Mouse (Mus musculus) right cerebral cortex, adult 2 months (tissue): ENCODE results near the gene Myo1d.

ENCODE experiments used
- DNase-seq, 2 experiments: peaks; one replicate each; pipeline ENCODE4 v3.0.0; 2021 to 2022; ENCODE audit warnings: low spot score in 2 of 2

The Myo1d gene

DNA sequence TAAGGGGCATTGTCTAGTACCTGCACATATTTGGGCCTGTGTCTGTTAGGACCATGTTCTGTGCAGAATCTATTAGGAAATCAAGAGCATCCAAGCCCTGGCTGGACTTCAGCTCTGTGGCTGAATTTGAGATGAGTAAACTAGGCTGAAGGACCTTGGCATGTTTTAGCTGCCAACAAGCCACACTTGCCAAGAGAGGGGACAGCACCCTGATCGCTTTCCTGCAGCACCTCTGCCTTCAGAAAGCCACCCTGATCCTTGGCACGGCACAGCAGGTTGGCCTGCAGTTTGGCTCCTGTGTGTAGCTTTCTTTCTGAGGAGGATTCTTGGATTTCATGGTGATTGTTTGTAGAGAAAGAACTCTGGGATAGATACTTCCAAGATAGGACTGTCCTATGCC, 1.7 kb upstream of the Myo1d start:
- DNase-seq = no peak

DNA sequence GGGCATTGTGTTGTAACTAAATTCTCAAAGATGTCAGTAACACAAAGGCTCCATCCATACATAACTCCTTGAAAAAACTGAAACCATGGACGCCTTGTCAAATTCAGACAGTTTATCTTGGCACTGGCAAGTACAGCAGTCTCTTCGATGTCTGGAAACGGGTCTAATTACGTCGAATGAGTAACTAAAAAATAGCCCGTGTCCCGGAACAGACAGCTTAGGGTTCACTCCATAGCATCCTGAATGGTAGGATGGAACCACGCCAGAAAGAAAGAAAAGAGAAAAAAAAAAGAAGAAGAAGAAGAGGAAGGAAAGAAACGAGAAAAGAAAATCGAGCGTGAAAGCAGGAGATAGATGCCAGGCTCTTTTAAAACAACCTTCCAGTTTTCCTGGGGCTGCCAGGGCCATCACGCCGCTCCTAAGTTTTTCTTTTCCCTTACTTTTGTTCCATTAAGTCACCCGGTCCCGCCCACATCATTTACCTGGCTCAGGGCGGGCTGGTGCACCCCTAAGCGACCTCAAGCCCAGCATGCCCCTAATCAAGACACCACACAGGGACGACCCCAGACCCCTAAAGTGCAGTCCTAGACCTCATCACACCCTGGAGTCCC, 804 bp downstream of the Myo1d start:
- no peak for DNase-seq

GRCm38 (mm10) chr11:80778157-80778556, 1.7 kb downstream of the Myo1d start:
- DNase-seq = no peak

DNA sequence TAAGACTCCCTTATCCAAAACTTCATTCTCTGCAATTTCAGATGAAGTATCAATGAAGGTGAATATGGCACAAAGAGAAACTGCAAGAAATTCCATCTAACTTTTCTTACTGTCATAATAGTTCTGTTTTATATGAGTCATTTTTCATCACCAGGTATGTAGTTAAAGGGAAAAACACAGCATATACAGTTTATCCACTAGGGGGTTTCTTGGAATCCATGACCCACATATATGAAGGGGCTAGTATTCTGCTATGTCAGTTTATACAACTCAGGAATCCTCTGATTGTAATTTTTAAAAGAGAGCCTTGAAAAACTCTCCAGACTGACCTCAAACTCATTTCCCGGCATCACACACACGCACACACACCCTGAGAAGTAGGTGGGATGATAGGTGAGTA, 2.1 kb downstream of the Myo1d start:
- DNase-seq = no peak

DNA sequence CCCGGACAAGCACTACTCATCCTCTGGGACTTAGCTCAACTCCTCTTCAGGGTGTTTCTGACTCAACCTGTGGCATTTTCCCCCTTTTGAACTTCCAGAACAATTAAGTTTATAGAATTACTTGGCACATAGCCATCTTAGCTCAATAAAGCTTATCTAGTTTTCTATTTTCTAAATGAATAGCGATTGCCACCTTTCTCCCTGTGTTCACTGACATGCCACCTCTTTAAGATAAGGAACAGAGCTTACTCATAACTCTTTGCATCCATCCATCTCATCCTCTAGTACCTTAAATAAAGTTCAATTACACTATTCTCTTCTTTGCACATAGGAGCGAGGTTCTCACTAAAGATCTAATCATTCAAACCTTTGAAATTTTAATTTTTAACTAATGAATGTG, 4.3 kb downstream of the Myo1d start:
- DNase-seq = no peak

GRCm38 (mm10) chr11:80772595-80773210, 7.1 kb downstream of the Myo1d start:
- DNase-seq = no peak

DNA sequence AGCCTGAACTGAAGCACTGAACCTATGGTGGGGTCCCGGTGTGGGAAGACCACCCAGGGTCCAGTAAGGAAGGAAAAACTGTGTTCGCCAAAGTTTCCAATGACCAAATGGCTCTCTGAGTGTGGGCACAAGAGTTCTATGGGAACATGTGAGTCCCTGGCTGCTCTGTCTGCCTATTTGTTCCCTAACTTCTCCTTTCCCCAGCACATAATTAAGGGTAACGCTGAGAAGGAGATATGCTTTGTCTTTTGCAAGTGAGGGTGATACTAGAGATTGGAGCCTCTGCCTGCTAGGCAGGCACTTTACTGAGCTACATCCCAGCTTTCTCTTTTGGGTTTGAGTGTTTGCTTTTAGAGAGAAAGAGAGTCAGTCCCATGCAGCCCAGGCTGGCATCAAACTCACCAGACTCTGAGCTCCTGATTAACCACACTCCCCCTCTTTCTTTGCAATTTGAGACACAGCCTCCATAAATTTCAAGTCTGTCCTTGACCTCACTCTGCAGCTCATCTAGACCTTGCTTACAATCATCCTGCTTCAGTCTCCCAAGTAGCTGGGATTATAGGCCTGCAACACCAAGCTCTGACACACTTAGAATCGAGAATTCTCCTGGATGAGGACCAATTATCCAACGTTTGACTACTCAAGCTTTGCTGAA, 8.1 kb downstream of the Myo1d start:
- DNase-seq = no peak

- DNase-seq = no peak
Measured at GRCm38 (mm10) chr11:80771186-80771585, 8.6 kb downstream of the Myo1d start.

DNA sequence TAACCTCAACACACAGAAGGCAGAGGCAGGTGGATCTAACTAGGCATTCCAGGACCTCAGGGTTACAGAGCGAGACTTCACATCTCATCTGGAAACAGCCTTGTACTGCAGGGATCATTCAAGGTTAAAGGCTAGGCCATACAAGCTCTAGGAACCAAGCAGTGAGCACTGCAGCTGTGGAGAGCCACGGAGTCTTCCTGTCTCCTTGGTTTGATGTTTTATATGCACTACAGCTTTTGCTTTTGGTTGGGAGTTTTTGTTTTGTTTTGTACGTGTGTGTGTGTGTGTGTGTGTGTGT, 12.6 kb downstream of the Myo1d start:
- no peak for DNase-seq

DNA sequence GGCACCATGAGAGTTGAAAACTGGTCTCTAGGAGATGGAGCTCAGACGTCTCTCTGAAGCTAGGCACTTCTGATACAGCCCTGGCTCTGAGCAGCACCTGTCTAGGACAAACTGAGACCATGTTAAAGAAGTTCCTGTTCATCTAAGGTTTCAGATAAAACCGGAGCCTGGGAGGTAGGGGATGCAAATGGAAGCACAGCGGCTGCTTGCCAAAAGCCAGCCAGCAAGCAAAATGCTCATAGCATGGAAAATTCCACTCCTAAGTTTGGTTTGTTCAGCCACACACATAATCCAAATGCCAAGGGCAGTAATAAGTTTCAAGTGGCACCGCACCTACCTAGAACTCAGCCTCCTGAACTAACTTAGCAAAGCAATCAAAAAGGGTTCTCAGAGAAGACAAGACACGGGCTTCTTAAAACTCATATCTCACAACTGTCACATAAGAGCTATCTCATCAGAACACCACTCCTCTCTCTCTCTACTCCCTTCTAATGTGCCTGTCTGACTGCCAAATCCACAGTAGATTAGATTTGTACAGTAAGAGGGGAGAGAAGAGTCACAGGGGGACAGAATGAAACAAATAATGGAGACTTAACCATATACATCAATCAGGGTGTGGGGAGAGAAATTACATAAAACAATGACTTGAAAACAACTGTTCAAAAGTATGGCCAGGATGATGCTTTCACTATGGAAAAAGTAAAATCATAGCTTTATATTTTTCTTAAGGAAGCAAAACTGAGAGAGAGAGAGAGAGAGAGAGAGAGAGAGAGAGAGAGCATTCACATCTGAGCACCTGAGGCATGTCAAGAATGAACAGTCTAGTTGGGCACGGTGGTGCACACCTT, 13.1 kb downstream of the Myo1d start:
- no peak for DNase-seq

GRCm38 (mm10) chr11:80766068-80766467, 13.8 kb downstream of the Myo1d start:
- no peak for DNase-seq

DNA sequence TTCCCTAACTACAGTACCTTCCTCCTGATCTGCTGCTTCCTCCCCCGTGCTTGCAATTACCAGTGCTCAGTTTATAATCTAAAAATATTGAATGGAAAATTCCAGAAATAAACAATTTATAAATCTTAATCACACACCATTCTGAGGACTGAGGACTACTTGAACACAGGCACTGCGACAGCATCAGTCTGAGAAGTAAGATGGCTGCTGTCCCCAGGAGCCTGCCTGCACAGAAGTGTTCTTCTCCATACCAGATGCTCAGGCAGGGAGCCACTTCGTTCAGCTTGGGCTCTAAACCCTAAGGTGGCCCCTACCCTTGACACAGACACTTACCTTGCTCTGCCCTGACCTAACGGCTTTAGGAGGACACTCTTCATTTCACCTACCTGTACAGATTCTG, 17.8 kb downstream of the Myo1d start:
- no peak for DNase-seq

DNA sequence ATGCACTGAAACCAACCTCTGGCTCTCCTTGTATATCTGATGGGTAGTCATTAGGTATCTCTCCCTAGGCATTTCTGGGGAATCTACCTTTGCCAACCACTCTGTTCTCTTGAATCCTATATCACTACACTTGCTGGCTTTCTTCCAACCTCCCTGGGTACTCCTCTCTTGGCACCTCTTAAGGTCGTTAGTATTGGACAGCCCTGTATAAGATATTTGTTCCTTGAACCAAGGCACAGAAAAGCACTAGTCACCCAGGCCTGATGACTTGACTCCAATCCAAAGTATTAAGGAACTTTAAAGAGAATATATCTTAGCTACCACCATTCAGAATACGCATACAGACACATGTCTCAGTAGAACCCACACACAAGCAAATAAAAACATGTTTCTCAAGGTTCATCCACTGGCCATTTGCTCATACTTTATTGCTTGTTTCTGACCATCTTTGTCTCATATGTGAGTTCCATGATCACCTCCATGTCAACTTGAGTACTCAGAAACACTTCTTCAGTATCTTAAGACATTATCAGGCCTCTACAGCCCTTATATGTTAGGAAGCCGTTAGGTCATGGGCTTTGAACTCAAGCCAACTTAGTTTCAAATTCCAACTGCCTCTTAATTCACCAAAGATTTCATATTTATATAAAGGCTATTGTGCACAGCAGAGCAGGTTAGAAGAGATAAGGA, 18.4 kb downstream of the Myo1d start:
- DNase-seq = no peak

DNA sequence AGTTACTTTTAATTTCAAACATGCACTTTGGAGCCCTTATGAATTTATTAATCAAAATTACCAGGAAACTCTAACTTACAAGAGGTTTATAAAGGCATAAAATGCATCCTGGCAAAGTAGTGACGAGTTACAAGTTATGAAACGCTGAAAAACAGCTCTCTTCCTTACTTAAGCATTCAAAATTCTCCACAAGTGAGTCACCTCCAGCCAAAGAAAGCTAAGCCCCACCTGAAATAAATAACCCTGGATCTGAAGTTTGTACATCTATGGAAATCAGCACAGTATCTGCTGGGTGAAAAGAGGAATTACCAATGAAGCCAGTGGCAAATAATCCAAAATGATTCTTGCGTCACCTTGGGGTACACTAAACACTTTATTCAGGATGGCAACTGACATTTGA, 20.8 kb downstream of the Myo1d start:
- DNase-seq = no peak

GRCm38 (mm10) chr11:80754201-80754600, 25.6 kb downstream of the Myo1d start:
- DNase-seq = no peak

- DNase-seq = no peak
Measured at GRCm38 (mm10) chr11:80751168-80751567, 28.7 kb downstream of the Myo1d start.

DNA sequence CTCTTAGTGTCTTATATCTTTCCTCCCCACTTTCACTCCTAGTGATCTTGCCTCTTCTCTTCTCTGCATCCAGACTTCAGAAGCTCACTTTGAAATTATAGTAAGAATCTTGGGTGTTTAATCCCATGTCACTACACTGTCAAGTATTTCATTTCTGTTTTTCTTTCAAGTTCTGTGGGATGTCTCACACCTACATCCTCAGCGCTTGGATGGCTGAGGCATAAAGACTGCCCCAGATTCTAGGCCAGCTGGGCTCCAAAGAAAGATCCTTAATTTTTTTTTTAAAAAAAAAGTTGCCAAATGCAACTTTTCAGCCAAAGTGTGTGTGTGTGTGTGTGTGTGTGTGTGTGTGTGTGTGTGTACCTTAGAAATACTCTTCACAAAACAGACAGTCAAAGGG, 30.6 kb downstream of the Myo1d start:
- DNase-seq = no peak

- no peak for DNase-seq
Measured at GRCm38 (mm10) chr11:80745426-80745825, 34.4 kb downstream of the Myo1d start.

DNA sequence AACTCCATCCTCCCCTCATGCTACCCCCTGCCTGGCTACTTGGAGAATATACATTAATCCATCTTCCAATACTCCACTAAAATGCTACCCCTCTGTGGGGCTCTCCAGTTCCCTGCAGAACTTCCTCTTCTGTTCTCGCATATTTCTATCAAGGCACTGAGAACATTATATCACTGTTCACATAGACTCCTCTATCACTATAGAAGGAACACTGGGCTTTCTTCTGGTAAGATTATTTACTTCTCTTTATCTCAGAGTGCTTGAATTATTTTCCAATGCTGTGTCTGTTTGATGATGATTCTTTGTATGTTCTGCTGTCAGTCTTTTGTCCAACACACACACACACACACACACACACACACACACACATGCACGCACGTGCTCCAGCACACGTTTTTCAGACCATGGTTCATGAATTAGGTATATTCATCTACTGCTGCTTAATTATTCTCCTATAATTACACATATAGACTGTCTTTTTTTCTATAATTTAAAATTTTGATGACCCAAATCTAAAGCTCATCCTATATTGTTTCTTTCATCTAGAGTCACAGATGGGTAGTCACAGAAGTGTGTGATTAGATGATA, 35.9 kb downstream of the Myo1d start:
- no peak for DNase-seq

GRCm38 (mm10) chr11:80742462-80742861, 37.4 kb downstream of the Myo1d start:
- DNase-seq = no peak

GRCm38 (mm10) chr11:80734771-80735170, 45.1 kb downstream of the Myo1d start:
- DNase-seq = no peak

GRCm38 (mm10) chr11:80724701-80725100, 55.1 kb downstream of the Myo1d start:
- DNase-seq = peak; percentile 16 to 19
